Mouse (Mus musculus): ENCODE results near the gene Faap100. TPM values are rescaled to one million over a fixed set of nuclear protein-coding genes. Genes with fewer than 3 reads are reported as not detected.

The Faap100 gene
- polyA plus RNA-seq, 1 experiment from 2014 or later = 14.3 TPM

DNA sequence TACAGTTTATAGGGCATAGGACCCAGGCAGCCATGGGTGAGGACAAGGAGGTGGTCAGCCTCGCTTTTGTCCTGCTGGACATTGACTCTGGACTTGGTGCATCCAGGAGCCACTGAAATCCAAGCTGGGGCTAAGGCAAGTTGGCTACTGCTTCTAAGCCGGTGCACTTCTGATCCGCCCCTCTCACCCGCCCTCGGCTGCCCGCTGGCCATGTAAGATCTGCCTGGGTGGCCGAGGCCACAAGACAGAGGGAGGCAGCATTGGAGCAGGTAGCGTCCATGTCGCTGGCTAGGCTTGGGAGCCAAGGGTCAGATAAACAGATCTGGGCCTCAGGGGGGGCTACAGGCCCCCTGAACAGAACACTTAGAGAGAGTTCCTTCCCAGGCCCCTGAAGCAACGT is 17.3 kb downstream of the Faap100 start, which contains the start of gene Fscn2:
Gene Fscn2, plus strand, starts transcription at position 240 of the 400 bp plus-strand sequence.
- Histone ChIP-seq H3K4me3 (ENCODE audit: low read depth, low read length) (no peak within 1 kb of the TSS), H3K9ac (ENCODE audit: low read length) (no peak within 1 kb of the TSS), H3K4me2 (replicated peaks; ENCODE audit: low read depth) (no peak within 1 kb of the TSS), H3K27me3 (ENCODE audit: control insufficient read depth, insufficient read depth, low read length) (no peaks in the 10 kb centered on the region), H3K36me3 (ENCODE audit: control insufficient read depth, insufficient read depth, low read length) (no peaks in the 10 kb centered on the region), H3K9me3 (ENCODE audit: control insufficient read depth, low read length) (no peaks in the 10 kb centered on the region), H3K27ac (replicated peaks) (no peak within 1 kb of the TSS), H3K4me1 (replicated peaks; ENCODE audit: control insufficient read depth, insufficient read depth) (peaks cover 9% of the 10 kb centered on the region; the same call in 1 of the 2 replicates)
- no peak for DNase-seq (ENCODE audit: low spot score)
- no peak for ATAC-seq (ENCODE audit: low FRiP score, low TSS enrichment)
- 65% methylated on average over 10 of the region's 10 CpGs for WGBS
- TF ChIP-seq CTCF (IDR thresholded peaks at IDR 0.05; ENCODE audit: low read depth) (no peak), EP300 (optimal IDR thresholded peaks at IDR 0.05) (no peak)

DNA sequence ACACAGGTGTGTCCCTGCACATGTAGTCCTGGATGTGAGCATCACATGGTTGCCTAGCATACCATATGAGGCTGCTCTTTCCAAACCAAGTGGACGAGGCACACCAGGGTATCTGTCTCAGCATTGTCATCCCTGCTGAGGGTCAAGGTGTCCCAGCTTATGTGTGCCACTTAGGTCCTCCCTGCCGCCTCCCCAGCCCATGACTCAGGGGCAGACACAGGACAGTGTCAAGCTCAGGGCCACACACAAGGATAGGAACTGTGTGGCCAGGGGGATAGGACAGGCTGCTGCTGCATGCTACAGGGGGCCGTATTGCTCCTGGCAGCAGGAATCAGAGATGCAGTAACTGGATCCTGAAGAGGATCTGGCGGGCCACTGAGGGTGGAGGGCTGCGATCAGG is 17.8 kb downstream of the Faap100 start:
- TF ChIP-seq EP300 (optimal IDR thresholded peaks at IDR 0.05) (no peak), CTCF (IDR thresholded peaks at IDR 0.05; ENCODE audit: low read depth) (no peak)
- WGBS = 85% methylated on average over 5 of the region's 5 CpGs
- H3K4me1 ChIP-seq (replicated peaks; ENCODE audit: control insufficient read depth, insufficient read depth) = peaks cover 9% of the 10 kb centered on the region; the same call in 1 of the 2 replicates

DNA sequence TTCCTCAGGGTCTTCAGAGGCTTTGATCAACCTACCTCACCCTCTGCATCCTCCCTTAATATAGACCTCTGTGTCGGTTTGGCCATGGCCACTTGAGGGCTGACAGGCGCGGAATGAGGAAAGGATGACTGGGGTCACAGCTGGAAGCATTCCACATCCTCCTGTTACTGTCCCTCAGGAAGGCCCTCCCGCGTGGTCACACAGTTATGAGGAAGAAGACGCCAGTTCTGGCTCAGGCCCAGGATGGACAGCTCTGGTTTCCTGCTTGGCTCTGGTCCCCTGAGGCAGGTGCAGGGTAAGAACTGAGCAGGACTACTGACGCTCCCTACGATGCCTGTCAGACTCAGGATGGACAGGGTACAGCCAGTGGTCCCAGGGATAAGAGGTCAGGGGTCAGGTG is 18.5 kb downstream of the Faap100 start:
- H3K27ac ChIP-seq (replicated peaks) = no peak overlapping the region
- peaks cover 9% of the 10 kb centered on the region; the same call in 1 of the 2 replicates for H3K4me1 ChIP-seq (replicated peaks; ENCODE audit: control insufficient read depth, insufficient read depth)
- WGBS = 51% methylated on average over 8 of the region's 8 CpGs
- DNase-seq (ENCODE audit: low spot score) (no peak), ATAC-seq (ENCODE audit: low FRiP score, low TSS enrichment) (no peak)
- no peak overlapping the region for H3K9ac ChIP-seq (ENCODE audit: low read length)
- H3K27me3 ChIP-seq (ENCODE audit: control insufficient read depth, insufficient read depth, low read length) = no peaks in the 10 kb centered on the region
- TF ChIP-seq EP300 (optimal IDR thresholded peaks at IDR 0.05) (no peak), CTCF (IDR thresholded peaks at IDR 0.05; ENCODE audit: low read depth) (no peak)
- no peaks in the 10 kb centered on the region for H3K36me3 ChIP-seq (ENCODE audit: control insufficient read depth, insufficient read depth, low read length)
- H3K9me3 ChIP-seq (ENCODE audit: control insufficient read depth, low read length) = no peaks in the 10 kb centered on the region
- H3K4me2 ChIP-seq (replicated peaks; ENCODE audit: low read depth) = no peak overlapping the region
- H3K4me3 ChIP-seq (ENCODE audit: low read depth, low read length) = no peak overlapping the region

More for the DNA sequence above, 17.8 kb downstream of the Faap100 start:
- ATAC-seq (ENCODE audit: low FRiP score, low TSS enrichment) (no peak), DNase-seq (ENCODE audit: low spot score) (no peak)
- H3K36me3 ChIP-seq (ENCODE audit: control insufficient read depth, insufficient read depth, low read length) = no peaks in the 10 kb centered on the region
- no peak overlapping the region for H3K27ac ChIP-seq (replicated peaks)
- H3K4me2 ChIP-seq (replicated peaks; ENCODE audit: low read depth) = no peak overlapping the region
- no peak overlapping the region for H3K4me3 ChIP-seq (ENCODE audit: low read depth, low read length)
- H3K9ac ChIP-seq (ENCODE audit: low read length) = no peak overlapping the region
- no peaks in the 10 kb centered on the region for H3K9me3 ChIP-seq (ENCODE audit: control insufficient read depth, low read length)
- no peaks in the 10 kb centered on the region for H3K27me3 ChIP-seq (ENCODE audit: control insufficient read depth, insufficient read depth, low read length)

DNA sequence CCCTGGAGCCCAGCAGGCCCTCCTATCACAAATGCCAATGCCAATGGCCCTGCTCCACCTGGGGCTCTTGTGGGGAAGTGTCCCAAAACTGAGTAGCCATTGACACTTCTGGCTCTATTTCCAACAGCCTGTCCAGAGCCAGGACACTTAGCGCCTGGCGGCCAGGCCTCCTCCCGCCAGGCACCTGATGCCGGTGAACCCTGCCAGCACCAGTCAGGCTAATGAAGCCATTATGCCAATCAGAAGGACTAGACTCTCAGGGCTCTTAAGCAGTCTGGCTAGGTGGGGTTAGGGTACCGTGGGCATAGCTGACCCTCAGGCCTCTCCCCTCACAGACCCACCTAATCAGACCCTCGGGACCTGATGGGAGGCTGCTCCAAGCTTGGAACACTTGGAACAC is 19.2 kb downstream of the Faap100 start:
- Histone ChIP-seq H3K4me1 (replicated peaks; ENCODE audit: control insufficient read depth, insufficient read depth) (peaks cover 9% of the 10 kb centered on the region; the same call in 1 of the 2 replicates), H3K27ac (replicated peaks) (no peak overlapping the region), H3K9ac (ENCODE audit: low read length) (no peak overlapping the region), H3K9me3 (ENCODE audit: control insufficient read depth, low read length) (no peaks in the 10 kb centered on the region), H3K36me3 (ENCODE audit: control insufficient read depth, insufficient read depth, low read length) (no peaks in the 10 kb centered on the region), H3K4me2 (replicated peaks; ENCODE audit: low read depth) (no peak overlapping the region), H3K27me3 (ENCODE audit: control insufficient read depth, insufficient read depth, low read length) (no peaks in the 10 kb centered on the region), H3K4me3 (ENCODE audit: low read depth, low read length) (no peak overlapping the region)
- 80% methylated on average over 6 of the region's 6 CpGs for WGBS
- ATAC-seq (ENCODE audit: low FRiP score, low TSS enrichment) (no peak), DNase-seq (ENCODE audit: low spot score) (no peak)
- TF ChIP-seq EP300 (optimal IDR thresholded peaks at IDR 0.05) (no peak), CTCF (IDR thresholded peaks at IDR 0.05; ENCODE audit: low read depth) (no peak)

DNA sequence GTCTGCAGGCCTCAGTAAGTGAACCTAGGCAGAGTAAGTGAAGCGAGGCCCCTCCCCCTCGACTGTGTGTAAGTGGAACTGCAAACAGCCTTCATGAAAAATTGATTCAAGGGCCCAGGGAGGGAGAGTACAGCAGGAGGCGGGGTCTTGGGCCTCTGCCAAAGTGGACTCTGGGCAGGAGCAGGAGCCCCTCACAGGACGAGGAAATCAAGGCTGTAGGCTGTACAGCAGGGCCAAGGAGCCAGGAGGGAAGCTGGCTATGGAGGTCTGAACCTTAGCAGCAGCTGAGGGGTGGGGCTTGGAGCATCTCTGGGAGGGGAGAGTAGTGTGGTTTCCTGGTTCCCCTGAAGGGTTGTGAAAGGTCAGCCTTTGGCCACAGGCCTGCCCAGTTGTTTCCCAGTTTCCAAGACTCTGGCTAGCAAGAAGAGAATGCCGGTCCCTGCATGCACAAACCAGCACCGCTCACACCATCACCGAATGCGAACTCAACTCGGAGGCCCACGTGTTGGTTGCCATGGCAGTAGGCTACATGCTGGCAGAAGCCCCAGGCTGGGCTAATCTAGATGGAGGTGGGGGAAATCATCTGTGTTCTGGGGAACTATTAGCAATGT is 20.7 kb downstream of the Faap100 start:
- ATAC-seq (ENCODE audit: low FRiP score, low TSS enrichment) = peak; percentile 28
- no peak overlapping the region for H3K4me2 ChIP-seq (replicated peaks; ENCODE audit: low read depth)
- H3K36me3 ChIP-seq (ENCODE audit: control insufficient read depth, insufficient read depth, low read length) = no peaks in the 10 kb centered on the region
- H3K4me3 ChIP-seq (ENCODE audit: low read depth, low read length) = no peak overlapping the region
- WGBS = 6% methylated on average over 10 of the region's 10 CpGs
- DNase-seq (ENCODE audit: low spot score) = peak; percentile 91
- TF ChIP-seq CTCF (IDR thresholded peaks at IDR 0.05; ENCODE audit: low read depth) (no peak), EP300 (optimal IDR thresholded peaks at IDR 0.05) (no peak)
- H3K9ac ChIP-seq (ENCODE audit: low read length) = 0 out of 2 replicates have a peak overlapping the region, but pooled peaks have one; percentile 8
- H3K27ac ChIP-seq (replicated peaks) = peak overlapping the region; percentile 81
- no peaks in the 10 kb centered on the region for H3K9me3 ChIP-seq (ENCODE audit: control insufficient read depth, low read length)
- peaks cover 17% of the 10 kb centered on the region for H3K4me1 ChIP-seq (replicated peaks; ENCODE audit: control insufficient read depth, insufficient read depth)
- no peaks in the 10 kb centered on the region for H3K27me3 ChIP-seq (ENCODE audit: control insufficient read depth, insufficient read depth, low read length)

DNA sequence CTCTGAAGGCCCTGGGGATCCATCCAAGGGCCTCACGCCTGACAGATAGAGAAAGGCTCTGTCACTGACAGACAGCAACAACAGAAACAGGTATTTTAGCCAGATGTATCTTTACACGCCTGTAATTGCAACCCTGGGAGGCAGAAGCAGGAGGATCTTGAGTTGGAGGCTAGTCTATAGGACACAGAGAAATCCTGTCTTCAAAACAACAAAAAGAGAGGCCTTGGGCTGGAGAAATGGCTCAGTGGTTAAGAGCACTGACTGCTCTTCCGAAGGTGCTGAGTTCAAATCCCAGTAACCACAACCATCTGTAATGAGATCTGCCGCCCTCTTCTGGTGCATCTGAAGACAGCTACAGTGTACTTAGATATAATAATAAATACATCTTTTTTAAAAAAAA is 21.7 kb downstream of the Faap100 start:
- H3K4me2 ChIP-seq (replicated peaks; ENCODE audit: low read depth) = no peak overlapping the region
- no peaks in the 10 kb centered on the region for H3K9me3 ChIP-seq (ENCODE audit: control insufficient read depth, low read length)
- ATAC-seq (ENCODE audit: low FRiP score, low TSS enrichment) (no peak), DNase-seq (ENCODE audit: low spot score) (no peak)
- H3K36me3 ChIP-seq (ENCODE audit: control insufficient read depth, insufficient read depth, low read length) = no peaks in the 10 kb centered on the region
- WGBS = 92% methylated on average over 4 of the region's 4 CpGs
- peaks cover 20% of the 10 kb centered on the region for H3K4me1 ChIP-seq (replicated peaks; ENCODE audit: control insufficient read depth, insufficient read depth)
- H3K27ac ChIP-seq (replicated peaks) = no peak overlapping the region
- no peak overlapping the region for H3K4me3 ChIP-seq (ENCODE audit: low read depth, low read length)
- no peaks in the 10 kb centered on the region for H3K27me3 ChIP-seq (ENCODE audit: control insufficient read depth, insufficient read depth, low read length)
- no peak overlapping the region for H3K9ac ChIP-seq (ENCODE audit: low read length)
- TF ChIP-seq EP300 (optimal IDR thresholded peaks at IDR 0.05) = no peak
- no peak for TF ChIP-seq CTCF (IDR thresholded peaks at IDR 0.05; ENCODE audit: low read depth)

Data from stomach, postnatal 0 days (tissue).